Mouse (Mus musculus) limb, embryonic 10.5 days (tissue): ENCODE results near the gene Ptk7. TPM values are rescaled to one million over a fixed set of nuclear protein-coding genes. Genes with fewer than 3 reads are reported as not detected.

Experiments used
- DNase-seq: peaks from one replicate; pipeline ENCODE4 v3.0.0-alpha.2; 2017; ENCODE audit warnings: low spot score
- H3K27ac ChIP-seq: fragments of 300-500 bp; sonication (generic); 2 replicates; pipeline ENCODE4 v1.5.1; 2016; ENCODE audit warnings: mild to moderate bottlenecking
- H3K27me3 ChIP-seq: fragments of 300-500 bp; sonication (generic); 2 replicates; pipeline ENCODE4 v1.6.1; 2016; ENCODE audit warnings: low read depth, mild to moderate bottlenecking; ENCODE audit not compliant: poor library complexity, severe bottlenecking
- H3K36me3 ChIP-seq: fragments of 300-500 bp; sonication (generic); 2 replicates; pipeline ENCODE4 v1.6.1; 2016; ENCODE audit warnings: mild to moderate bottlenecking, moderate library complexity
- H3K4me1 ChIP-seq: fragments of 300-500 bp; sonication (generic); 2 replicates; pipeline ENCODE4 v1.6.1; 2016
- H3K4me3 ChIP-seq: fragments of 300-500 bp; sonication (generic); 2 replicates; pipeline ENCODE4 v1.5.1; 2016; ENCODE audit warnings: mild to moderate bottlenecking, moderate library complexity
- H3K9me3 ChIP-seq: fragments of 300-500 bp; sonication (generic); replicated peaks from 2 replicates; pipeline ENCODE4 v1.6.1; 2016; ENCODE audit warnings: mild to moderate bottlenecking
- WGBS: fragments of 180-500 bp; shearing (Covaris S2); methylation state at CpG from one replicate; pipeline ENCODE4 v1.1.7; 2016; 5-methylcytosine and 5-hydroxymethylcytosine counted together
- polyA plus RNA-seq: library from polyadenylated mRNA; unstranded; fragments of >200 nt; fragmentation: Nextera tagmentation; extraction: Ambion mirVana; gene quantifications from 2 replicates; pipeline ENCODE4 v1.2.1, GENCODE M21; 2016

Ptk7 gene
- polyA plus RNA-seq, 1 experiment from 2014 or later = 142 TPM

GRCm38 (mm10) chr17:46629685-46630441 lies 559 bp upstream of the Ptk7 start:
- no peaks in the 10 kb centered on the region for H3K9me3 ChIP-seq
- 4% methylated on average over 12 of the region's 12 CpGs for WGBS
- H3K27ac ChIP-seq = peak overlapping the region; percentile 98
- H3K4me1 ChIP-seq = peaks cover 68% of the 10 kb centered on the region
- no peaks in the 10 kb centered on the region for H3K27me3 ChIP-seq
- H3K36me3 ChIP-seq = peaks cover 26% of the 10 kb centered on the region
- peak; percentile 78 for DNase-seq
- peak overlapping the region; percentile 99 for H3K4me3 ChIP-seq

GRCm38 (mm10) chr17:46628471-46628790 lies 873 bp downstream of the Ptk7 start:
- Histone ChIP-seq H3K4me1 (peaks cover 82% of the 10 kb centered on the region), H3K9me3 (no peaks in the 10 kb centered on the region), H3K27me3 (no peaks in the 10 kb centered on the region), H3K4me3 (peak overlapping the region; percentile 99), H3K27ac (peak overlapping the region; percentile 98), H3K36me3 (peaks cover 19% of the 10 kb centered on the region)
- WGBS = under 1% methylated on average over 13 of the region's 13 CpGs
- no peak for DNase-seq

- no peak for DNase-seq
- Histone ChIP-seq H3K9me3 (no peaks in the 10 kb centered on the region), H3K4me3 (peak overlapping the region; percentile 99), H3K4me1 (peaks cover 92% of the 10 kb centered on the region), H3K27me3 (no peaks in the 10 kb centered on the region), H3K36me3 (peaks cover 11% of the 10 kb centered on the region), H3K27ac (peak overlapping the region; percentile 98)
- WGBS = 15% methylated on average over 6 of the region's 6 CpGs
These were observed 1.9 kb downstream of the Ptk7 start for GRCm38 (mm10) chr17:46627409-46627808.

- Histone ChIP-seq H3K4me1 (peaks cover 97% of the 10 kb centered on the region), H3K27me3 (no peaks in the 10 kb centered on the region), H3K36me3 (0 out of 2 replicates have a peak, but pooled peaks cover 4% of the 10 kb centered on the region), H3K9me3 (no peaks in the 10 kb centered on the region), H3K4me3 (peak overlapping the region; percentile 18), H3K27ac (peak overlapping the region; percentile 71)
- no peak for DNase-seq
- WGBS = 46% methylated on average over 12 of the region's 12 CpGs
These were observed 4.7 kb downstream of the Ptk7 start for GRCm38 (mm10) chr17:46624598-46624997.

GRCm38 (mm10) chr17:46623819-46624557 lies 5.3 kb downstream of the Ptk7 start:
- no peaks in the 10 kb centered on the region for H3K9me3 ChIP-seq
- 0 out of 2 replicates have a peak, but pooled peaks cover 4% of the 10 kb centered on the region for H3K36me3 ChIP-seq
- peaks cover 97% of the 10 kb centered on the region for H3K4me1 ChIP-seq
- H3K27ac ChIP-seq = peak overlapping the region; percentile 71
- no peaks in the 10 kb centered on the region for H3K27me3 ChIP-seq
- 31% methylated on average over 10 of the region's 10 CpGs for WGBS
- peak overlapping the region; percentile 18 for H3K4me3 ChIP-seq
- DNase-seq = no peak

GRCm38 (mm10) chr17:46622269-46622668 lies 7.0 kb downstream of the Ptk7 start:
- WGBS = 73% methylated on average over 11 of the region's 11 CpGs
- Histone ChIP-seq H3K36me3 (0 out of 2 replicates have a peak, but pooled peaks cover 4% of the 10 kb centered on the region), H3K9me3 (no peaks in the 10 kb centered on the region), H3K27me3 (no peaks in the 10 kb centered on the region), H3K27ac (peak overlapping the region; percentile 54; the same call in 1 of the 2 replicates), H3K4me1 (peaks cover 100% of the 10 kb centered on the region), H3K4me3 (no peak overlapping the region)
- no peak for DNase-seq

- Histone ChIP-seq H3K27me3 (no peaks in the 10 kb centered on the region), H3K9me3 (no peaks in the 10 kb centered on the region), H3K36me3 (0 out of 2 replicates have a peak, but pooled peaks cover 4% of the 10 kb centered on the region), H3K4me1 (peaks cover 100% of the 10 kb centered on the region), H3K27ac (peak overlapping the region; percentile 98), H3K4me3 (peak overlapping the region; percentile 14; the same call in 1 of the 2 replicates)
- no peak for DNase-seq
- WGBS = 53% methylated on average over 15 of the region's 15 CpGs
These were observed 8.0 kb downstream of the Ptk7 start for GRCm38 (mm10) chr17:46621324-46621723.

GRCm38 (mm10) chr17:46619683-46620357 lies 9.5 kb downstream of the Ptk7 start:
- Histone ChIP-seq H3K4me3 (peak overlapping the region; percentile 42), H3K4me1 (peaks cover 100% of the 10 kb centered on the region), H3K9me3 (no peaks in the 10 kb centered on the region), H3K27me3 (no peaks in the 10 kb centered on the region), H3K36me3 (0 out of 2 replicates have a peak, but pooled peaks cover 9% of the 10 kb centered on the region), H3K27ac (peak overlapping the region; percentile 98)
- WGBS = 24% methylated on average over 16 of the region's 16 CpGs
- DNase-seq = peak; percentile 48

DNA sequence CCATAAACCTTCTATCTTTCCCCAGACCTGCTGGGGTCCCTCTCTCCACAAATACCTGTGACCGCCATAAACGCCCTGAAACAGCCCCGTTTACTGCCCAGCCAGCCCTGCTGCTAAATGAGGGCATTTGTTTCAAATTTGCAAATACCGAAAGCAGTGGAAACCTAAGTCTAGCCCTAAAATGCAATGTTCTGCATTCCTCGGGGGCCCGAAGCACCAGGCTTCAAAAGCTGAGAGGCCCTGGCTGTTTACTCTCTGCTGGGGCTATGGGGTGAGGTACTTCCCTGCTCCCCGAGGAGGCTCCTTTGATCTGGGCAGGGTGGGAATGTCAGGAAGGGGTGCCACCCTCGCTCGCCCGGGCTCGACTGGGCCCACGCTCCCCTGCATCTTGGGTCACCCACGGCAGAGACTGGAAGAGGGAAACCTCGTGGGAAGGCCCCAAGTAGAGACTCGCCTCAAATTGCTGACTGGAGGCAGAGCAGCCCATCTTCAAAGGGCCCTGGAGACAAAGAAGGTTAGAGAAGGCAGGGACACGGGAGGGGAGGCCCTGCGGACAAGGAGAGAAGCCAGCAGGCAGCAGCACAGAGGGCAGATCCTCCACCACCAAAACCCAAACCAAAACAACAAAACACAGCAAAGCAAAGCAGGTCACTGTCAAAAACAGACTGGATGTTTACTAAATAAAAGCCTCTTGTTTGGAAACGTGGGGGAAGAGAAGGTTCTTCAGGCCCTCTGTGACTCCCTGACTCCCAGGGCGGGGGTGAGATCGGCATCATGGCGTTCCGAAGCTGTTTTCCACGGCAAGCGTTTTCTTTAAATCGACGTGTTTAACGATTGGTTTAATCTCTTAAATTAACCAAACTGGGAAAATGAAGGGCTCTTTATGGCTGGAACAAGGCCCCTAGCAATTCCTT lies 10.3 kb downstream of the Ptk7 start:
- Histone ChIP-seq H3K36me3 (0 out of 2 replicates have a peak, but pooled peaks cover 9% of the 10 kb centered on the region), H3K4me1 (peaks cover 99% of the 10 kb centered on the region), H3K27ac (peak overlapping the region; percentile 98), H3K27me3 (no peaks in the 10 kb centered on the region), H3K4me3 (peak overlapping the region; percentile 42), H3K9me3 (no peaks in the 10 kb centered on the region)
- WGBS = 2% methylated on average over 27 of the region's 27 CpGs
- peak; percentile 77 for DNase-seq

DNA sequence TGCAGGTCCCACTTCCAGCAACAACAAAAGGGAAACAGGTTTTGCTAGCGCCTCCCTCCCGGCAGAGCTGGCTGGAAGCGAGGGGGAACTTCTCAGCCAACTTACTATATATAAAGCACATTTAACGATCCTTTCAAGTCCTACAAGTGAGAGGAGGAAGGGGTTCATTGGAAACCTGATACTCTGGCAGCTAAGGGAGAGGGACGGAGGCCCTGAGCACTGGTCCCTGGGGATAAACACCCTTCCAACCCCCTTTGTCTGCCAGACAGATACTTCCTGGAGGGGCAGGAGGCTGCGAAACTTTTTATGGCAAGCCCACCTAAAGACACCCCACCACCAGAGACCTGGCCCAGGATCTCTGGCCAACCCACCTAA lies 10.9 kb downstream of the Ptk7 start:
- WGBS = under 1% methylated on average over 6 of the region's 6 CpGs
- H3K4me3 ChIP-seq = peak overlapping the region; percentile 42
- no peaks in the 10 kb centered on the region for H3K9me3 ChIP-seq
- H3K4me1 ChIP-seq = peaks cover 99% of the 10 kb centered on the region
- H3K27ac ChIP-seq = peak overlapping the region; percentile 98
- DNase-seq = no peak
- H3K36me3 ChIP-seq = 0 out of 2 replicates have a peak, but pooled peaks cover 9% of the 10 kb centered on the region
- H3K27me3 ChIP-seq = no peaks in the 10 kb centered on the region

GRCm38 (mm10) chr17:46617799-46618198 lies 11.5 kb downstream of the Ptk7 start:
- Histone ChIP-seq H3K9me3 (no peaks in the 10 kb centered on the region), H3K4me3 (peak overlapping the region; percentile 42), H3K27ac (peak overlapping the region; percentile 98), H3K4me1 (peaks cover 99% of the 10 kb centered on the region), H3K27me3 (no peaks in the 10 kb centered on the region), H3K36me3 (0 out of 2 replicates have a peak, but pooled peaks cover 9% of the 10 kb centered on the region)
- WGBS = 13% methylated on average over 12 of the region's 12 CpGs
- no peak for DNase-seq

- H3K9me3 ChIP-seq = no peaks in the 10 kb centered on the region
- no peaks in the 10 kb centered on the region for H3K27me3 ChIP-seq
- peak overlapping the region; percentile 78 for H3K27ac ChIP-seq
- 18% methylated on average over 3 of the region's 3 CpGs for WGBS
- H3K4me3 ChIP-seq = peak overlapping the region; percentile 21
- peak; percentile 48 for DNase-seq
- H3K4me1 ChIP-seq = peaks cover 88% of the 10 kb centered on the region
- H3K36me3 ChIP-seq = peaks cover 27% of the 10 kb centered on the region
These were observed 16.1 kb downstream of the Ptk7 start for GRCm38 (mm10) chr17:46613229-46613628.
